Mouse (Mus musculus): ENCODE measurements around the gene Slc39a11. TPM values are rescaled to one million over a fixed set of nuclear protein-coding genes. Genes with fewer than 3 reads are reported as not detected.

Gene Slc39a11
- polyA plus RNA-seq, 1 experiment: 14.7 TPM

DNA sequence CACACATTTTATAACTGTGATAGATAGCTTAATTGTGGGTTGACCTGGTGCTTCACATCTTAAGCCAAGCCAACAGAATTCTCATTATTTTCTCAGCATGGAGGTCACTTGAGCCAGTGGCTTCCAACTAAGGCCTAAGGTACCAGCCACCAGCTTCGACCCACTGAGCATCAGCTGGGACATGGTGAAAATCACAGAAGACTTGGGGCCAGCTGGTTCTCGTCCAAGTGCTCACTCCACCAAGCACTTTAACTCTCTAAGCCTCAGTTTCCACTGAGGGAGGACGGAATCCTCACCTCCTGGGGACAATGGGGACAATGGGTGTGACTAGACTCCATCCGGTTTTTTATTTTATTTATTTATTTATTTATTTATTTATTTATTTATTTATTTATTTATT is 27.9 kb downstream of the Slc39a11 start:
- no peak overlapping the region for H3K4me3 ChIP-seq (replicated peaks; ENCODE audit: control insufficient read depth, low read depth, low read length)
- 78% methylated on average over 4 of the region's 4 CpGs for WGBS
- H3K27ac ChIP-seq (ENCODE audit: control insufficient read depth, insufficient read depth, low read depth, low read length, poor library complexity): no peak overlapping the region
- TF ChIP-seq POLR2A (IDR thresholded peaks at IDR 0.05; ENCODE audit: borderline replicate concordance, control insufficient read depth, low read depth, low read length) (no peak), CTCF (IDR thresholded peaks at IDR 0.05; ENCODE audit: control insufficient read depth, insufficient read depth, low read length) (no peak)
- H3K4me1 ChIP-seq (ENCODE audit: control insufficient read depth, insufficient read depth, low read length): no peaks in the 10 kb centered on the region; the same call in 1 of the 2 replicates

DNA sequence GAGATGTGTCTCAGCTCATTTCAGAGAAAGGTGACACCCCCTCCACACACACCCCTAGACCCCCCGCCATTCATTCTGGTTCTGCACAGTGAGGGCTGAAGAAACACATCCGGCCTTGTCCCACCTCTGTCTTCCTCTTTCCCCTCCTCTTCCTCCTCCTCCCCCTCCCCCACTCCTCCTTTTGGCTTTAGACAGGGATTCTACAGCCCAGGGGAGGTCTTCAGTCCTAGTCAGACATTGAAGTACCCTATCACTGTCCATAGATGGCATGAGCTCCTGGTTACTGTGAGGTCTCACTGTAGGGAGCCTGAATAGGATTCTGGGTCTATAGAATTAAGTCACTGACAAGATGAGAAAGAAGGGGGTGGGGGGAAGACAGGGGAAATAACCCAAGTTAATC is 28.9 kb downstream of the Slc39a11 start:
- no peak overlapping the region for H3K4me3 ChIP-seq (replicated peaks; ENCODE audit: control insufficient read depth, low read depth, low read length)
- H3K4me1 ChIP-seq (ENCODE audit: control insufficient read depth, insufficient read depth, low read length): no peaks in the 10 kb centered on the region; the same call in 1 of the 2 replicates
- 41% methylated on average over 2 of the region's 2 CpGs for WGBS
- TF ChIP-seq POLR2A (IDR thresholded peaks at IDR 0.05; ENCODE audit: borderline replicate concordance, control insufficient read depth, low read depth, low read length) (no peak), CTCF (IDR thresholded peaks at IDR 0.05; ENCODE audit: control insufficient read depth, insufficient read depth, low read length) (no peak)
- H3K27ac ChIP-seq (ENCODE audit: control insufficient read depth, insufficient read depth, low read depth, low read length, poor library complexity): no peak overlapping the region

DNA sequence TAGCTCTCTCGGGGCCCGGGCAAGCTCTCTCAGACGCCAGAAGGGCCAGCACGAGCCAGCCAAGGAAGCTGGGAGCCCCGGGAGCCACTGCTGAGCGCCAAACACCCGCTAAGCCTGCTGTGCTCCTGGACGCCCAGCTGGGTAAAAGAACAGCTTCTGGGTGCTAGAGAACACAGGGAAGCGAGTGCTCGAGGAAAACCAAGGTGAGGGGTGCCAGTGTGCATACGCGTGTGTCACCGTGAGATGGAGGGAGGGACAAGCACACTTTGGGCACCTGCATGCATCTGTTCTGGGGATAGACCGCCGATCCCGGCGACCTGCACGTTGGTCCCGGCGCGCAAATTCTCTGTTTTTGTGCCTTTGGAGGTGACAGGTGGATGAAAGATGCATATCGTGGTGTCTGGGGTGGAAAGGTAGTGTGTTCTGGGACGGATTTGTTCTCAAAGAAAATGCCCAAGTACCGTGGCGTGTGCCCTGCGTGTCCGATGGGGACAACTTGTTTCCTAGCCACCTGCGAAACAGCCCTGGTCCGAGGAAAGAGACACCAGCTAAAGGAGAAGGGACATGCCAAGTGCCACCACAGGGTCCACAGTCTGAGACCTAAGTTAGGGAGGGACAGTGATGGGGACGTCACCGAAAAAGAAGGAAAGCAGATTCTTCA is 30.3 kb downstream of the Slc39a11 start:
- 2% methylated on average over 31 of the region's 31 CpGs for WGBS
- TF ChIP-seq CTCF (IDR thresholded peaks at IDR 0.05; ENCODE audit: control insufficient read depth, insufficient read depth, low read length) (no peak), POLR2A (IDR thresholded peaks at IDR 0.05; ENCODE audit: borderline replicate concordance, control insufficient read depth, low read depth, low read length) (no peak)
- no peak overlapping the region for H3K27ac ChIP-seq (ENCODE audit: control insufficient read depth, insufficient read depth, low read depth, low read length, poor library complexity)
- H3K4me3 ChIP-seq (replicated peaks; ENCODE audit: control insufficient read depth, low read depth, low read length): no peak overlapping the region
- no peaks in the 10 kb centered on the region; the same call in 1 of the 2 replicates for H3K4me1 ChIP-seq (ENCODE audit: control insufficient read depth, insufficient read depth, low read length)

DNA sequence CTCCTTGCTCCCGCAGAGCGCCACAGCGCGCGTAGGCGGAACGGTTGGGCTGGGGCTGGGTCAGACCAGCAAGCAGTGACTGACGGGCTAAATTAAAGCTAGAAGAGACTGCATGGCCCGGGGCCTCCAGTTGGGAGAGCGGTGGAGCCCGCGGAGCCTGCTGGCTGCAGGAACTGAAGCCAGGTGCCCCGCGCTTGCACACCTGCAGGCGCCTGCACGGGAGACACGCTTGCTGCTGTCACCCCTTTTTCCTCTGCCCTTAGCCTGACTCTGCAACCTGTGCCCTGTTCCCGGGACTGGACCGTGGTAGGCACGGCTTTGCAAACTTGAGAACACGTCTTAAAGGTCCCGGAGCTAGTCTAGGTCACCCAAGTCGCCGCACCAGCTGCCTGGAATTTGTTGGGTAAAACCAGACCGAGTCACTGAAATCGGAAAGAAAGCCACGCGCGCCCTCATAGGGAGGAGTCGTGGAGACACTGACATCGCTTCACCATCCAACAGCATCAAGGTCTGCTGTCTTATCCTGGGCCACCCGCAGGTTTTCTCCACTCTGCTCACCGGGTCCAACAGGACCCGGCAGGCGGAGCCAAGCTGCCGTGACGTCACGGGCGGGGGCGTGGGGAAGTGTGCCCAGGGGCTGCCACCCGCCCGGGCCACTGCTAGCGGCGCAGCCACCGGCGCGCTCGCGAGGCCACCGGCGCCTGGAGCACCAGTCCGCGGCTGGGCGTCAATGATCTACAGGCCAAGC is 31.0 kb downstream of the Slc39a11 start, which contains the start of gene Sstr2:
TSS of gene Sstr2 (plus strand) at position 671 of the 748 bp plus-strand sequence.
- no peak within 1 kb of the TSS; the same call in 1 of the 2 replicates for H3K27ac ChIP-seq (ENCODE audit: control insufficient read depth, insufficient read depth, low read depth, low read length, poor library complexity)
- TF ChIP-seq POLR2A (IDR thresholded peaks at IDR 0.05; ENCODE audit: borderline replicate concordance, control insufficient read depth, low read depth, low read length): no peak
- no peaks in the 10 kb centered on the region; the same call in 1 of the 2 replicates for H3K4me1 ChIP-seq (ENCODE audit: control insufficient read depth, insufficient read depth, low read length)
- peak within 1 kb of the TSS; percentile 49 for H3K4me3 ChIP-seq (replicated peaks; ENCODE audit: control insufficient read depth, low read depth, low read length)
- WGBS: under 1% methylated on average over 54 of the region's 54 CpGs

DNA sequence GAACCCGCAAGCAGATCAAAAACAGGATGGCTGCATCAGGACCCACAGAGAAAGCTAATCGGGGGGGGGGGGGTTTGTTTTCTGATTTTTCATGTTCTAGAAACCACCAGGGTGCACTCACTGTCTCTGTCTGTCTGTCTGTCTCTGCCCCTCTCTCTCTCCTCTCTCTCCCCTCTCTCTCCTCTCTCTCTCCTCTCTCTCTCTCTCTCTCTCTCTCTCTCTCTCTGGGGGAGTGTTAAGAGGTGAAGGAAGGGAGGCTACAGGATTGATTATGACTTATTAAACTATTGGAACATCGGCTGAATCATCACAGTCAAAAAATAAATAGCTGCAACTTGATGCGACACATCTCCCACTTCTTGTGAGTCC is 31.6 kb downstream of the Slc39a11 start:
- Histone ChIP-seq H3K27ac (ENCODE audit: control insufficient read depth, insufficient read depth, low read depth, low read length, poor library complexity) (no peak overlapping the region; the same call in 1 of the 2 replicates), H3K4me3 (replicated peaks; ENCODE audit: control insufficient read depth, low read depth, low read length) (no peak overlapping the region)

DNA sequence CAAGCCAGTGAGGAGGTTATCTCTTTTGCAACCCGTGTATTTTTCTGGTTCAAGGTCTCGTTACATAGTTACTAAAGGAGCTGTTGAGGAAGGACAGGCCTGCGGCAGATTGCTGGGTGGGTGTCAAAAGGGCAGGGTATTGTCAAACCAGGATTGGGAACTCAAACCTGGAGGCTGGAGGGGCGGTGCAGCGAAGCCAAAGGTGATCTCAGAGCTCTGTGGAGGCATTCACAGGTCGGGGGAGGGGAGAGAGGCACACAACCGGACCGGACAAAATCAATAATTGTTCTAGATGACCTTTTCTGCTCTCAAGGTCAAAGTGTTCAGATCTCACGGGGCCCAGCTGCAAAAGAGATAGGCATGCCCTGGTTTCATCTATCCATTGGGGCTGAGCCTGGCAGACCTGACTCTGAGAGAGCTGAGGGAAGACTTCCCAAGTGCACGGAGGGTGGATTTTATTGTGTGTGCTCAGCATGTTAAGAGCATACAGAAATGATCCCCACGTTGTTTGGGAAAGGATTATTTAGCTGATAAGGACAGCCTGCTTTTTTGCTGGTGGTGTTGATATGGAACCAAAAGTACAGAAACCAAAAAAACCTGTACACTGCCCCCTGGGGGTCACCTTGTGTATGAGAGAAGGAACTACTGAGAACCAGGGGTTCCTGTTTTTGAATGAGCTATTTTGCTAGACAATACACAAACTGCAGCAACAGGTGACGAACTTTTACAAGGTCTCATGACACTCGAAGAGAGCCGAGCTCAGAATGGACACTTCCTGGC is 32.6 kb downstream of the Slc39a11 start:
- WGBS: 42% methylated on average over 14 of the region's 14 CpGs
- no peaks in the 10 kb centered on the region; the same call in 1 of the 2 replicates for H3K4me1 ChIP-seq (ENCODE audit: control insufficient read depth, insufficient read depth, low read length)
- no peak overlapping the region for H3K4me3 ChIP-seq (replicated peaks; ENCODE audit: control insufficient read depth, low read depth, low read length)
- no peak for TF ChIP-seq POLR2A (IDR thresholded peaks at IDR 0.05; ENCODE audit: borderline replicate concordance, control insufficient read depth, low read depth, low read length)
- TF ChIP-seq CTCF (IDR thresholded peaks at IDR 0.05; ENCODE audit: control insufficient read depth, insufficient read depth, low read length): 0 out of 2 replicates have a peak, but pooled peaks have one; percentile 17
- no peak overlapping the region for H3K27ac ChIP-seq (ENCODE audit: control insufficient read depth, insufficient read depth, low read depth, low read length, poor library complexity)

More for the DNA sequence above, 31.6 kb downstream of the Slc39a11 start:
- H3K4me1 ChIP-seq (ENCODE audit: control insufficient read depth, insufficient read depth, low read length): no peaks in the 10 kb centered on the region; the same call in 1 of the 2 replicates
- TF ChIP-seq CTCF (IDR thresholded peaks at IDR 0.05; ENCODE audit: control insufficient read depth, insufficient read depth, low read length) (no peak), POLR2A (IDR thresholded peaks at IDR 0.05; ENCODE audit: borderline replicate concordance, control insufficient read depth, low read depth, low read length) (no peak)
- WGBS: 10% methylated on average over 4 of the region's 4 CpGs

DNA sequence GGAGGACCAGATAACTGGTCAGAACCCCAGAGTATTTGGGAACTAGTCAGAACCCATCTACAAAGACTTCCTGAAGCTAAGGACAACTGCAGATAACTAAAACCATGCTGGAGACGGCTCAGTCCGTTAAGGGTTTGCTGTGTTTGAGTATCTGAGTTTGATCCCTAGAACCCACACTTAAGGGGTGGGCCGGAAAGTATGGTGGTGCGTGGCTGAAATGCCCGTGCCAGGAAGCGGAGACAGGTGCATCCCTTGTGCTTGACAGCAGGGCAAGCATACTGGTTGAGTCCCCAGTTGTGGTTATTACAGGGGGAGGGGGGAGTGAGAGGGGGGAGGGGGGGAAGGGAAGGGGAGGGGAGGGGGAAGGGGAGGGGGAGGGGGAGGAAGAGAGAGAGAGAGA is 35.4 kb downstream of the Slc39a11 start:
- no peak overlapping the region for H3K27ac ChIP-seq (ENCODE audit: control insufficient read depth, insufficient read depth, low read depth, low read length, poor library complexity)
- 3% methylated on average over 6 of the region's 6 CpGs for WGBS

More for the DNA sequence above, 35.4 kb downstream of the Slc39a11 start:
- Histone ChIP-seq H3K4me3 (replicated peaks; ENCODE audit: control insufficient read depth, low read depth, low read length) (no peak overlapping the region), H3K4me1 (ENCODE audit: control insufficient read depth, insufficient read depth, low read length) (no peaks in the 10 kb centered on the region; the same call in 1 of the 2 replicates)
- no peak for TF ChIP-seq CTCF (IDR thresholded peaks at IDR 0.05; ENCODE audit: control insufficient read depth, insufficient read depth, low read length)
- TF ChIP-seq POLR2A (IDR thresholded peaks at IDR 0.05; ENCODE audit: borderline replicate concordance, control insufficient read depth, low read depth, low read length): no peak
